Mouse (Mus musculus): Measurements from ENCODE around the gene Klrb1c. TPM values are rescaled to one million over a fixed set of nuclear protein-coding genes. Genes with fewer than 3 reads are reported as not detected.
"Not testable (repeated sequence)": the region's sequence is repeated elsewhere in the genome, so short reads cannot be mapped to it uniquely, and the experiment has no call there.

The Klrb1c gene
- polyA plus RNA-seq, 1 experiment from 2014 or later: not detected

DNA sequence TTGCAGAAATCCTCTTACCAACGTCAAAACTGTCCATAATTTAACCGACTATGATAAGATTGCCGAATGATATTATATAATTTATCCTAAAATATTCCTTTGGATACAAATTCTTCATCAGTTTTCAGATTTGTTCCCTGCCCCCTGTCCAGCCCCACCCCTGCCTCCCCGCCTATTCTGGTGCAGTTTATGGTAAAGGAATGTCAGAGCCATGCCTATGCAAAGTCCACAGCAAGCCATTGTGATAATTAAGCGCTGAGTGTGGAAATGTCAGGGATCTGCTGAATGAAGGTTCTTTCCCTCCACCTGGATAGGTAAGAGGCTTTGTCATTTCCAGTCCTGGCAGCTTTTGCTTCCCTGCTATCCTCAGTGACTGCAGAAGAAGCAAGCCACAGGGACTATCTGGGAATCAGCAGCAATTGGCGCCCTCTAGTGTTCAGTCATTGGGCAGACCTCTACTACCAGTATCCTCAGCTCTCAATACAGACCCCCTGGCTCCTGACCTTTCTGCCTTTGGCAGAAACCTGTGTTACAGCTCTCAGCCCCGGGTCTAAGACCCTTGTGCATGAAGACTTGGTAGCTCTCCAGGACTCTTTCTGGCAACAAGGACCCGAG is 35.3 kb downstream of the Klrb1c start:
- WGBS: 39% methylated on average over 7 of the region's 8 CpGs
- not testable (repeated sequence) for H3K4me1 ChIP-seq (replicated peaks; ENCODE audit: control insufficient read depth, insufficient read depth, low read length); H3K36me3 ChIP-seq (ENCODE audit: control insufficient read depth, insufficient read depth, low read length); DNase-seq (ENCODE audit: low spot score); H3K27ac ChIP-seq (ENCODE audit: low read depth, low read length); H3K4me3 ChIP-seq (ENCODE audit: low read depth, low read length); H3K27me3 ChIP-seq (replicated peaks; ENCODE audit: control insufficient read depth, insufficient read depth, low read length); H3K9ac ChIP-seq (ENCODE audit: low read depth, low read length); H3K9me3 ChIP-seq (ENCODE audit: control insufficient read depth, low read length); H3K4me2 ChIP-seq
- peak; percentile 85 for ATAC-seq (replicated peaks; ENCODE audit: low FRiP score)

DNA sequence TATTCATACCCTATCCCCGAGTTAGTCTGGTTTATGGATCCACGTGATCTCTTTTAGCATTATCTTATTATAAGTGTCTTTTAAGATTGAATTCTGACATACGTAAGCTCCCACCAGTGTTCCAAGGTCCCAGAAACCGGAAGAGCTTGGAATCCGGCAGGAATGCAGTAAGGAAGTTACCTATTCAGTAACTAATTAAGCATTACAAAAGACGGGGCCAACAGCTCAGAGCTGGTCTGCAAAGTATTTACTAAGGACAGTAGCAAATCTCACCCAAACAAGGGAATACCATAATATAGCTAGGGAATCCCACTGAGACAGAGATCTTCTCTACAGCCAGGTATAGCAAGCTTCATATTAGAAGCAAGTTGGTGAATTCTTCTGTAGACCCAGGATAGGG is 42.0 kb downstream of the Klrb1c start:
- H3K4me3 ChIP-seq (ENCODE audit: low read depth, low read length); H3K27me3 ChIP-seq (replicated peaks; ENCODE audit: control insufficient read depth, insufficient read depth, low read length); DNase-seq (ENCODE audit: low spot score); H3K4me1 ChIP-seq (replicated peaks; ENCODE audit: control insufficient read depth, insufficient read depth, low read length); H3K9ac ChIP-seq (ENCODE audit: low read depth, low read length); H3K4me2 ChIP-seq; H3K27ac ChIP-seq (ENCODE audit: low read depth, low read length); ATAC-seq (replicated peaks; ENCODE audit: low FRiP score); H3K9me3 ChIP-seq (ENCODE audit: control insufficient read depth, low read length); H3K36me3 ChIP-seq (ENCODE audit: control insufficient read depth, insufficient read depth, low read length): not testable (repeated sequence)
- WGBS: 76% methylated on average over 6 of the region's 6 CpGs

DNA sequence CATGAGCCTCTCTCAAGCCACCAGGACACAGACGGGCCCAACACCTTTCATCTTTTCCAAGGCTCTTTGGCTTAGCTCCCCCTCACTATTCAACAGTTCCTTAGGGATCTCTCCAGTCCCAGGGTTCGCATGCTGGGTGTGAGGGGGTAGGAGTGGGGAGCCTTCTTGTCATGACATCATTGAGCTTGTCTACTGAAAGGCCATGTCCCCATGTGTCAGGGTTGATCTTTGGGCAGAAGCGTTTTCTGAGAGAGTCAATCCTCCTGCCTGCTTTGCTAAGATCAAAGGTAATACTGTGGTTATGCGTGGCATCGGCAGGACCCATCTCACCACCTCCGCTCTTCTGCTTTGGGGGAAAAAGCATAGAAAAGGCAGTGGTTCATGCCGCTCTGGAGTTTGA is 51.6 kb downstream of the Klrb1c start:
- H3K9me3 ChIP-seq (ENCODE audit: control insufficient read depth, low read length): no peaks in the 10 kb centered on the region
- H3K4me2 ChIP-seq: no peak overlapping the region
- WGBS: 83% methylated on average over 7 of the region's 7 CpGs
- H3K36me3 ChIP-seq (ENCODE audit: control insufficient read depth, insufficient read depth, low read length): no peaks in the 10 kb centered on the region
- H3K9ac ChIP-seq (ENCODE audit: low read depth, low read length): no peak overlapping the region
- DNase-seq (ENCODE audit: low spot score) (no peak), ATAC-seq (replicated peaks; ENCODE audit: low FRiP score) (no peak)
- H3K4me3 ChIP-seq (ENCODE audit: low read depth, low read length): no peak overlapping the region
- no peak overlapping the region for H3K27ac ChIP-seq (ENCODE audit: low read depth, low read length)
- H3K4me1 ChIP-seq (replicated peaks; ENCODE audit: control insufficient read depth, insufficient read depth, low read length): no peaks in the 10 kb centered on the region
- no peaks in the 10 kb centered on the region for H3K27me3 ChIP-seq (replicated peaks; ENCODE audit: control insufficient read depth, insufficient read depth, low read length)

DNA sequence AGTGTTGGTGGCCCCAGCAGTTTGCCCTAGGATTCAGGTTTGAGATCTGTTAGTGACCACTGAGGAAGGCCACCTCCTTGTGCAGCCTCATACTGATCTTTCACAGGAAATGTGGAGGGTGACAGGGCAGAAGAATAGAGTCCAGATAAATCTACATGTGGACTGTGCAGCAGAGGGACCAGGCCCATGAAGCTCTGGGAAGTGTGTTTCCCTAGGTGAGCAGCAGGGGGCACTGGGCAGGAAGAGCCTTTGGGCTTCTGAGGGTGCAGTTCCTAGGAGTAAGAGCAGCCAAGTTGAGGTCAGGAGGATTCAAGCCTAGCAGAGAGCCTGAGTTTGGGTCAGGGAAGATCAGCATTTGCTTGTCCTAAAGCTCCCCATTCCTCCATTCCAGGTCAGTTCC is 52.9 kb downstream of the Klrb1c start:
- no peak overlapping the region for H3K27ac ChIP-seq (ENCODE audit: low read depth, low read length)
- ATAC-seq (replicated peaks; ENCODE audit: low FRiP score) (peak; percentile 53), DNase-seq (ENCODE audit: low spot score) (no peak)
- H3K4me2 ChIP-seq: no peak overlapping the region
- H3K9ac ChIP-seq (ENCODE audit: low read depth, low read length): no peak overlapping the region
- H3K9me3 ChIP-seq (ENCODE audit: control insufficient read depth, low read length): no peaks in the 10 kb centered on the region
- no peak overlapping the region for H3K4me3 ChIP-seq (ENCODE audit: low read depth, low read length)
- H3K36me3 ChIP-seq (ENCODE audit: control insufficient read depth, insufficient read depth, low read length): no peaks in the 10 kb centered on the region
- H3K27me3 ChIP-seq (replicated peaks; ENCODE audit: control insufficient read depth, insufficient read depth, low read length): no peaks in the 10 kb centered on the region
- H3K4me1 ChIP-seq (replicated peaks; ENCODE audit: control insufficient read depth, insufficient read depth, low read length): no peaks in the 10 kb centered on the region

DNA sequence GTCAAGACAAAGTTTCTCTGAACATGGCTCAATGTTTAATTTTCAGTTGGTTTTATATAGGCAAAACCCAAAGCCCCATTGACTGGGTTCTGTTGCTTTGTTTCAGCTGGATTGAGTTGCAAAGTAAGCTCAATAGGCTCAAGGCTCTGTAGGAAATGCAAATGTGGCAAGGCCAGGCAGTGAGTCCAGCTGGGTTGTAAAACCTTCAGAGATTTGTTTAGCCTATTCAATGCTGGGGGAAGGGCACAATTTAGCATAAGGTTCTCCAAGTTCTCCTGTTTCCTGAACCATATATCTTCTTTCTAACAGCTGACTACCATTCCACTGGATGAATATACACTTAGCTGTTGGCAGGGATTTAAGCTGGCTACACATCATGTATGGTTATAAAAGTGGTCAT is 54.1 kb downstream of the Klrb1c start:
- Histone ChIP-seq H3K27ac (ENCODE audit: low read depth, low read length) (no peak overlapping the region), H3K4me2 (no peak overlapping the region), H3K9ac (ENCODE audit: low read depth, low read length) (no peak overlapping the region), H3K36me3 (ENCODE audit: control insufficient read depth, insufficient read depth, low read length) (no peaks in the 10 kb centered on the region), H3K4me3 (ENCODE audit: low read depth, low read length) (no peak overlapping the region), H3K4me1 (replicated peaks; ENCODE audit: control insufficient read depth, insufficient read depth, low read length) (no peaks in the 10 kb centered on the region), H3K9me3 (ENCODE audit: control insufficient read depth, low read length) (no peaks in the 10 kb centered on the region), H3K27me3 (replicated peaks; ENCODE audit: control insufficient read depth, insufficient read depth, low read length) (no peaks in the 10 kb centered on the region)
- DNase-seq (ENCODE audit: low spot score) (no peak), ATAC-seq (replicated peaks; ENCODE audit: low FRiP score) (no peak)

DNA sequence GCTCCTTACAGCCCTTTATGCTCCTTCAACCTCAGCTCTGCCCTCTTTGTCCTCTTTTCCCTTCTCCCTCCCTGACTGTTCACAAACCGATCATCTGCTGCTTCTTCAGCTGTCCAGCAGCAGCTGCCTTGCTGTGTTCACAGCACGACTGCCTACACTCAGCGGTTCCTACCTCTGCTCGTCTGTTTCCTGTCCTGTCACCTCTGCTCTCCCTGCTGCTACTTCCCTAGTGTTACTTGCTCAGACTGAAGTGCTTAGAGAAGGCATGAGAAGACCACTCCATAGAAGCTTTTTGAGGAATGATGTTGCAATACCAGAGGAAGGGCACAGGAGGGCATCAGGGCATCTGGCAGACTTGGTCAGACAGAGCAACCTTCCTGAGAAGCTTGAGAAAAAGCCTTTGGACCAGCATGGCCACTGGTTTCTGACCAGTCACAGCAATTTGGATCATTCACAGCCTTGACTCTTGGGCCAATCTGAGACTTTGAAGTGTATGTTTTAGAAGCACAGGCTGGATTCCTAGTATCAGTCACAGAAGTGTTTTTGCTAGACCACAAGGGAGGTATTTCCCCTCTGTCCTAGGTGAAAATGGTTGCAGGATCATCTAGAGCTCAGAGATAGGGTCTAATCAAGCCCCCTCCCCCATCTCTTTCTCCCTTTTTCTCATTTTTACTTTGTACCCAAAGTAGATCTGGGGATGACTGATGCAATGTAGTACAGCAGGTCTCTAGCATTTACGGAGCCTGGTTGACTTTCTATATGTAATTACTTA is 54.9 kb downstream of the Klrb1c start:
- Histone ChIP-seq H3K9ac (ENCODE audit: low read depth, low read length) (no peak overlapping the region), H3K36me3 (ENCODE audit: control insufficient read depth, insufficient read depth, low read length) (no peaks in the 10 kb centered on the region), H3K27me3 (replicated peaks; ENCODE audit: control insufficient read depth, insufficient read depth, low read length) (no peaks in the 10 kb centered on the region), H3K27ac (ENCODE audit: low read depth, low read length) (no peak overlapping the region), H3K4me2 (no peak overlapping the region), H3K9me3 (ENCODE audit: control insufficient read depth, low read length) (no peaks in the 10 kb centered on the region), H3K4me1 (replicated peaks; ENCODE audit: control insufficient read depth, insufficient read depth, low read length) (no peaks in the 10 kb centered on the region), H3K4me3 (ENCODE audit: low read depth, low read length) (no peak overlapping the region)
- DNase-seq (ENCODE audit: low spot score): no peak
- ATAC-seq (replicated peaks; ENCODE audit: low FRiP score): no peak
- 58% methylated on average over 5 of the region's 5 CpGs for WGBS

- H3K4me3 ChIP-seq (ENCODE audit: low read depth, low read length): no peak overlapping the region
- no peak overlapping the region for H3K27ac ChIP-seq (ENCODE audit: low read depth, low read length)
- H3K9me3 ChIP-seq (ENCODE audit: control insufficient read depth, low read length): no peaks in the 10 kb centered on the region
- H3K4me1 ChIP-seq (replicated peaks; ENCODE audit: control insufficient read depth, insufficient read depth, low read length): no peaks in the 10 kb centered on the region
- no peak overlapping the region for H3K9ac ChIP-seq (ENCODE audit: low read depth, low read length)
- ATAC-seq (replicated peaks; ENCODE audit: low FRiP score) (no peak), DNase-seq (ENCODE audit: low spot score) (no peak)
- H3K36me3 ChIP-seq (ENCODE audit: control insufficient read depth, insufficient read depth, low read length): no peaks in the 10 kb centered on the region
- H3K4me2 ChIP-seq: no peak overlapping the region
- 81% methylated on average over 3 of the region's 3 CpGs for WGBS
- H3K27me3 ChIP-seq (replicated peaks; ENCODE audit: control insufficient read depth, insufficient read depth, low read length): no peaks in the 10 kb centered on the region
These were observed 57.0 kb downstream of the Klrb1c start for GRCm38 (mm10) chr6:128732032-128732431.

All from liver, embryonic 11.5 days (tissue).